In genomic region chr11:24065313-24065712, GRCm38 (mm10) we compare ENCODE assay signal across 11 mouse cellular contexts. TPM values are rescaled to one million over a fixed set of nuclear protein-coding genes. Genes with fewer than 3 reads are reported as not detected.
DNase-seq lines count a peak whose midpoint lies in the region; ATAC-seq and TF ChIP-seq lines count a peak whose summit lies in the region.
"Had no signal": no experiment of that assay in that cellular context is flagged by ENCODE, and none has a peak within 500 bp of the region (broad histone marks: within the 10 kb centered on the region; RNA-seq: fewer than 3 reads in every experiment).

No protein-coding gene starts in this region.

- no peaks in the 10 kb centered on the region for H3K36me3 ChIP-seq in intestine, postnatal 0 days (ENCODE audit: control insufficient read depth, insufficient read depth)
- H3K36me3 ChIP-seq in intestine, embryonic 15.5 days: no peaks in the 10 kb centered on the region
- no peaks in the 10 kb centered on the region for H3K36me3 ChIP-seq in forebrain, embryonic 12.5 days (replicated peaks)
- H3K36me3 ChIP-seq: stomach, embryonic 15.5 days had no signal

- H3K4me3 ChIP-seq in intestine, postnatal 0 days (ENCODE audit: low read depth, low read length): no peak overlapping the region
- no peak overlapping the region for H3K4me3 ChIP-seq in intestine, embryonic 15.5 days (replicated peaks)
- H3K4me3 ChIP-seq in forebrain, embryonic 12.5 days (replicated peaks): no peak overlapping the region
- H3K4me3 ChIP-seq: stomach, embryonic 15.5 days had no signal

- ATAC-seq in intestine, postnatal 0 days: no peak
- ATAC-seq in intestine, embryonic 15.5 days: no peak
- ATAC-seq in forebrain, embryonic 12.5 days (ENCODE audit: low FRiP score): peak; percentile 43; the same call in 1 of the 2 replicates
- ATAC-seq in megakaryocyte-erythroid progenitor cell, adult 5-6 weeks (replicated peaks; ENCODE audit: low FRiP score, low TSS enrichment, poor library complexity, severe bottlenecking): 0 out of 2 replicates have a peak, but pooled peaks have one; percentile 39

- peak; percentile 46 to 49 for DNase-seq in B cell, adult 2 months
- no peak for DNase-seq in gastrocnemius, postnatal 36 days
- DNase-seq in adrenal gland, postnatal 14 days: no peak
- DNase-seq in layer of hippocampus, adult 9-10 months (ENCODE audit: low spot score): no peak
- DNase-seq: gastrocnemius, postnatal 14 days had no signal

- H3K4me1 ChIP-seq in intestine, postnatal 0 days (replicated peaks; ENCODE audit: control insufficient read depth, insufficient read depth, low read length): 0 out of 2 replicates have a peak, but pooled peaks cover 3% of the 10 kb centered on the region
- H3K4me1 ChIP-seq in intestine, embryonic 15.5 days (replicated peaks): peaks cover 5% of the 10 kb centered on the region; the same call in 1 of the 2 replicates
- peaks cover 27% of the 10 kb centered on the region for H3K4me1 ChIP-seq in forebrain, embryonic 12.5 days

- peak; percentile 56 for TF ChIP-seq CTCF in intestine, postnatal 0 days (IDR thresholded peaks at IDR 0.05; ENCODE audit: low read depth)

- no peak overlapping the region for H3K27ac ChIP-seq in intestine, postnatal 0 days (ENCODE audit: low read depth, low read length)
- no peak overlapping the region for H3K27ac ChIP-seq in intestine, embryonic 15.5 days
- H3K27ac ChIP-seq in forebrain, embryonic 12.5 days: no peak overlapping the region
- H3K27ac ChIP-seq: stomach, embryonic 15.5 days had no signal

- H3K27me3 ChIP-seq in intestine, postnatal 0 days (replicated peaks; ENCODE audit: control insufficient read depth, insufficient read depth, low read length): peaks cover 36% of the 10 kb centered on the region
- 0 out of 2 replicates have a peak, but pooled peaks cover 1% of the 10 kb centered on the region for H3K27me3 ChIP-seq in intestine, embryonic 15.5 days (replicated peaks)
- H3K27me3 ChIP-seq in forebrain, embryonic 12.5 days: peaks cover 7% of the 10 kb centered on the region; the same call in 1 of the 2 replicates

- H3K9me3 ChIP-seq in intestine, postnatal 0 days (ENCODE audit: control insufficient read depth): no peaks in the 10 kb centered on the region
- H3K9me3 ChIP-seq in intestine, embryonic 15.5 days: no peaks in the 10 kb centered on the region
- H3K9me3 ChIP-seq in forebrain, embryonic 12.5 days: no peaks in the 10 kb centered on the region
- H3K9me3 ChIP-seq: stomach, embryonic 15.5 days had no signal

- no peak overlapping the region for H3K9ac ChIP-seq in intestine, postnatal 0 days (ENCODE audit: low read depth, low read length)
- H3K9ac ChIP-seq in intestine, embryonic 15.5 days: no peak overlapping the region
- no peak overlapping the region for H3K9ac ChIP-seq in forebrain, embryonic 12.5 days
- H3K9ac ChIP-seq: stomach, embryonic 15.5 days had no signal

- 60% methylated on average over 4 of the region's 4 CpGs for WGBS in intestine, postnatal 0 days
- WGBS in intestine, embryonic 15.5 days: 50% methylated on average over 4 of the region's 4 CpGs
- WGBS in forebrain, embryonic 12.5 days: 42% methylated on average over 4 of the region's 4 CpGs

- no peak overlapping the region for H3K4me2 ChIP-seq in intestine, postnatal 0 days (replicated peaks; ENCODE audit: low read depth)
- no peak overlapping the region for H3K4me2 ChIP-seq in intestine, embryonic 15.5 days (replicated peaks)
- H3K4me2 ChIP-seq in forebrain, embryonic 12.5 days: no peak overlapping the region
- H3K4me2 ChIP-seq: stomach, embryonic 15.5 days had no signal

- intact Hi-C loops in gastrocnemius, postnatal 36 days (cut with DNase I): no loop called here

RNA-seq across cellular contexts. Expression of gene A830031A19Rik, which starts 9.5 kb away (rescaled TPM):
- not detected in 2 replicates for polyA plus RNA-seq in intestine, postnatal 0 days (2015; fragmentation: Nextera tagmentation; extraction: Ambion mirVana)
- polyA plus RNA-seq in intestine, embryonic 15.5 days (2015; fragmentation: Nextera tagmentation; extraction: Ambion mirVana): not detected in 2 replicates
- polyA plus RNA-seq in forebrain, embryonic 12.5 days (2016; fragmentation: Nextera tagmentation; extraction: Ambion mirVana): not detected in 2 replicates
- total RNA-seq in megakaryocyte-erythroid progenitor cell, adult 5-6 weeks (2014; fragmentation: Nextera tagmentation): not detected in 2 replicates
- total RNA-seq in megakaryocyte-erythroid progenitor cell, adult 5-6 weeks (2017): not detected in 2 replicates
- total RNA-seq in gastrocnemius, postnatal 36 days (2021): not detected
- total RNA-seq in adrenal gland, postnatal 14 days (2021): not detected in 2 replicates
- total RNA-seq: gastrocnemius, postnatal 14 days had no signal
- polyA plus RNA-seq: large intestine, adult 2 months; stomach, embryonic 15.5 days had no signal

RNA-seq across cellular contexts. Expression of gene Bcl11a, which starts 12.5 kb away (rescaled TPM):
- polyA plus RNA-seq in intestine, postnatal 0 days (2015; fragmentation: Nextera tagmentation; extraction: Ambion mirVana): 5.9 and 6.5 TPM in 2 replicates
- polyA plus RNA-seq in intestine, embryonic 15.5 days (2015; fragmentation: Nextera tagmentation; extraction: Ambion mirVana): 17.3 and 19.7 TPM in 2 replicates
- polyA plus RNA-seq in forebrain, embryonic 12.5 days (2016; fragmentation: Nextera tagmentation; extraction: Ambion mirVana): 129 and 130 TPM in 2 replicates
- total RNA-seq in megakaryocyte-erythroid progenitor cell, adult 5-6 weeks (2014; fragmentation: Nextera tagmentation): 194 and 225 TPM in 2 replicates
- 69.3 and 74.2 TPM in 2 replicates for total RNA-seq in megakaryocyte-erythroid progenitor cell, adult 5-6 weeks (2017)
- under 1 TPM; 0.05 to 0.07 TPM for total RNA-seq in gastrocnemius, postnatal 36 days (2021)
- total RNA-seq in adrenal gland, postnatal 14 days (2021): 5.1 and 9.7 TPM in 2 replicates

Comparison
In these comparisons a context has a peak if more than half of its experiments do, and no peak if none do; other contexts are left out.
1. ATAC-seq: peak in forebrain, embryonic 12.5 days (single experiment) and megakaryocyte-erythroid progenitor cell, adult 5-6 weeks (single experiment); none in intestine, postnatal 0 days (single experiment) and intestine, embryonic 15.5 days (single experiment).
2. DNase-seq: peak in B cell, adult 2 months (2 of 2); none in gastrocnemius, postnatal 36 days (0 of 2), adrenal gland, postnatal 14 days (single experiment) and layer of hippocampus, adult 9-10 months (single experiment).